Mouse (Mus musculus) kidney, postnatal 4 days (tissue): ENCODE data around the gene Irgc1.

ENCODE experiments used
- DNase-seq, 2 experiments: peaks; one replicate each; pipeline ENCODE4 v3.0.0; 2021; ENCODE audit warnings: mixed read lengths in 2 of 2

Gene Irgc1

GRCm38 (mm10) chr7:24399256-24400081 lies 52.6 kb downstream of the Irgc1 start, which contains the start of gene Smg9:
Gene Smg9 (plus strand): TSS chr7:24399619.
- DNase-seq, result peak; percentile 97 to 98

GRCm38 (mm10) chr7:24398364-24398913 lies 53.7 kb downstream of the Irgc1 start:
- no peak for DNase-seq

GRCm38 (mm10) chr7:24396832-24397231 lies 55.3 kb downstream of the Irgc1 start:
- no peak for DNase-seq

GRCm38 (mm10) chr7:24394475-24395161 lies 57.5 kb downstream of the Irgc1 start:
- no peak for DNase-seq

- no peak for DNase-seq
Observed at GRCm38 (mm10) chr7:24394054-24394453, 58.0 kb downstream of the Irgc1 start.

GRCm38 (mm10) chr7:24391687-24392086 lies 60.4 kb downstream of the Irgc1 start:
- DNase-seq, result no peak

- DNase-seq, result peak; percentile 39 to 58
Observed at GRCm38 (mm10) chr7:24391077-24391476, 61.0 kb downstream of the Irgc1 start.

GRCm38 (mm10) chr7:24390512-24390911 lies 61.6 kb downstream of the Irgc1 start:
- DNase-seq, result no peak

- DNase-seq, result no peak
Observed at GRCm38 (mm10) chr7:24389516-24390187, 62.4 kb downstream of the Irgc1 start.

GRCm38 (mm10) chr7:24387059-24387556 lies 65.0 kb downstream of the Irgc1 start:
- no peak for DNase-seq

- DNase-seq, result peak; percentile 83 to 85
Observed at GRCm38 (mm10) chr7:24384827-24385226, 67.3 kb downstream of the Irgc1 start.

- DNase-seq, result no peak
Observed at GRCm38 (mm10) chr7:24384070-24384469, 68.0 kb downstream of the Irgc1 start.

GRCm38 (mm10) chr7:24382730-24383372 lies 69.2 kb downstream of the Irgc1 start:
- DNase-seq, result no peak
